Mouse (Mus musculus) cortical plate, adult 2 months (tissue): ENCODE measurements around the gene Nhej1. TPM values are rescaled to one million over a fixed set of nuclear protein-coding genes. Genes with fewer than 3 reads are reported as not detected.

ENCODE experiments used
- H3K27ac ChIP-seq: fragments of 200-500 bp; 2 replicates; pipeline ENCODE4 v1.5.1; 2012; ENCODE audit warnings: low read length, control low read depth, inconsistent platforms; ENCODE audit not compliant: insufficient read depth
- H3K4me1 ChIP-seq: fragments of 200-500 bp; 2 replicates; pipeline ENCODE4 v1.6.1; 2011; ENCODE audit warnings: low read length; ENCODE audit not compliant: control insufficient read depth, insufficient read depth
- H3K4me3 ChIP-seq: fragments of 200-500 bp; 2 replicates; pipeline ENCODE4 v1.5.1; 2011; ENCODE audit warnings: mild to moderate bottlenecking, low read length, control low read depth; ENCODE audit not compliant: insufficient read depth
- CTCF ChIP-seq: fragments of 200-500 bp; IDR thresholded peaks from 2 replicates; pipeline ENCODE4 v1.5.1; 2011; ENCODE audit warnings: mild to moderate bottlenecking, control low read depth, low read length; ENCODE audit not compliant: insufficient read depth; ENCODE audit errors: extremely low read depth
- POLR2A ChIP-seq: fragments of 200-500 bp; IDR thresholded peaks from 2 replicates; pipeline ENCODE4 v1.6.1; 2011; ENCODE audit warnings: mild to moderate bottlenecking, low read length, control low read depth; ENCODE audit not compliant: insufficient read depth; ENCODE audit errors: extremely low read depth
- polyA plus RNA-seq: library from polyadenylated mRNA; depleted of rRNA; stranded (reverse); fragments of >200 nt; gene quantifications from 2 replicates; pipeline ENCODE4 v1.2.3, GENCODE M21; 2012

The Nhej1 gene
- polyA plus RNA-seq, 1 experiment = 2.2 TPM

DNA sequence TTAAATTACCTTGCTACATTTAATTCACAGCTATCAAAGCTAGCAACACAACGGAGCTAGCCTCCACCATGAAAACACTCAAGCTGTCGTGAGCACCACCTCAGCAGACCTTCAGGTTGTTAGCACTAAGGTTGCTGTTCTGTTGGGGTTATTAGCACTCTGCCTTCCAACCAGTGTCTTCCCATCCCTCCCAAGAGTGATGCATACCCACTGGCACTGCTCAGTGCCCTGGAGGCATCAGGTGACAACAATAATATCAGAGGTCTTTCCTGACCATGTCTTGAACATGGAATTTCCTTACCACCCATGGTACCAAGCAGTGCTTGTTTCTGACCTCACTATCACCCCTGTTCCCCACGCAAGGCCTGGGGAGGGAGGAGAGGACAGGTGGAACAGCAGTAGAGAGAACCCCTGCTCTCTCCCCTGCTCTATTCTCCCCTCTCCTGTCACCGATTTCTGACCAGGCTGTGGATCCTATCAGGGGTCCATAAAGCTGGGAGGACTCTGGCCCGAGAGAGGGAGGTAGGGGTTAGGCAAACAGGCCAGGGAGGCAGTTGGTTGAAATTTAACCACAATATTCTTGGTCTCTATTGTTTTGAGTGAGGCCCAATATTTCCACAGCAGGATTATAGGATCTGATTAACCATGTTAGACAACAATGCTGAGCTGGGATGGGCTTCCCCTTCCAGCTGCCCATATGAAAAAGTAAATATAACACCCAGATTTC, 162.7 kb downstream of the Nhej1 start:
- Histone ChIP-seq H3K27ac (no peak overlapping the region), H3K4me1 (no peaks in the 10 kb centered on the region), H3K4me3 (no peak overlapping the region)
- no peak for TF ChIP-seq CTCF
- no peak for TF ChIP-seq POLR2A

DNA sequence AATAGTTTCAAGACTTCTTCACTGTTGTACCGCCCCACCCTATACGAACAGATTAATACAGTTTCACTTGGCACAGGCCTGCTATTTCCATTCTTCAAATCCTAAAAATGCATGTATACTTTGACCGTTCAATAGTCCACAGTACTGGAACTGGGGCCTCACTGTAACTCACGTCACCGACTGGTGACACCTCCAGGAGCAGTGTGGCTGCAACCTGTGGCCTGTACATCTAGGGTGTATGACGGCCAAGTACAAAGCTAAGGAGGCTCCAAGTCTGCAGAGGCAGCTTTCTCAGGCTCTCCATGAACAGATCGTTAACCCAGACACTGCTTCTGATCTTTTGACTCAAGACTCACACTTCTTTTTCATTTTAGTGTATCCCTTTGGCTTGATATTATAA, 163.3 kb downstream of the Nhej1 start:
- Histone ChIP-seq H3K27ac (no peak overlapping the region), H3K4me3 (no peak overlapping the region), H3K4me1 (no peaks in the 10 kb centered on the region)
- TF ChIP-seq POLR2A (no peak), CTCF (no peak)

DNA sequence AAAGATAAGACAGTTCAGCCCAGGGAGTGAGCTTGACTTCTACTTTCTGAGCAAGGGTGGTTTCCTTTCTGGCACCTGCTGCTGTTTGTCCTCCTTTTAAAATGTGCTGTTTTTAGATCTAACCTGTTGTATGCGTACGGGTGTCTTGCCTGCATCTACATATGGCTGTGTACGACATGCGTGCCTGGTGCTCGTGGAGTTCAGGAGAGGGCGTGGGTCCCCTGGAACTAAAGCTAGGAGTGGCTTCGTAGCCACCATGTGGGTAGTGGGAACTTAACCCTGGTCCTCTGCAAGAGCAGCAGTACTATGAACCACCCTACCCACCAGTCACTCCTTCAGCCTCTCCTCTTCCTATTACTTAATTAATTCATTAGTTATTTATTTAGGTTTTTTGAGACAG, 164.9 kb downstream of the Nhej1 start:
- no peaks in the 10 kb centered on the region for H3K4me1 ChIP-seq
- TF ChIP-seq POLR2A = no peak
- TF ChIP-seq CTCF = no peak
- H3K4me3 ChIP-seq = no peak overlapping the region
- no peak overlapping the region for H3K27ac ChIP-seq

DNA sequence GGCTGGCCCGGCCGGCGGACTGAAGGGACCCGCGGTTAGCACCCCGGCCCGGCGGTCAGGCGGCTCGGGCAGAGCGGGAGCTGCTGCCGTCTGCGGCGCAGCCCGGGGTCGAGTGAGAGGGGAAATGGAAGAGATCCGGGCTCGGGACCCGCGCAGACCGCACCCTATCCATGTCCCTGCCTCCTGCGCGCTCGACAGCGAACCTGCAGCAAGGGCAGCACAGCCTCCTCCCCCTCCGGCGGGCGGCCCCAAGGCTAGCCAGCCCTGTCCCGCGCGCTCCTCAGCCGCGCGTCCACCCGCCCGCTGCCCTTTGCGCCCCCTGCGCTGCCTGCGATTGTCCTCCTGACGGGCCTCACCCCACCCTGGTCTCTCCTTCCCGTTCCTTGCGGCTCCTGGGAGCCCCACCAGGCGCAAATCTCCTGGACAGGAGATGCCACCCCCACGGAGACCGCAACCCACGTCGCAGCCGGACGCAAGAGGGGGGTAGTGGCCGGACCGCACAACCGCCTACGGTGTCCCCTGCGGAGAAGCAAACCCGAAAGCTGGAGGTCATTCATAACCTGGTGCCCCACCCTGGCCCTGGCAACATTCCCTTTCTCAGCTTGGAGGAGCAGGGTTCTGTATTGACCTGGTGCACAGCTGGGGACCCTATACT, 173.3 kb downstream of the Nhej1 start, which contains the start of gene Ihh:
Gene Ihh (minus strand): TSS at position 117 of the 655 bp plus-strand sequence.
- H3K27ac ChIP-seq = no peak within 1 kb of the TSS
- H3K4me3 ChIP-seq = no peak within 1 kb of the TSS
- no peak for TF ChIP-seq POLR2A
- TF ChIP-seq CTCF = no peak
- no peaks in the 10 kb centered on the region for H3K4me1 ChIP-seq

GRCm38 (mm10) chr1:74950576-74951490, 174.2 kb downstream of the Nhej1 start:
- Histone ChIP-seq H3K4me3 (no peak overlapping the region), H3K27ac (no peak overlapping the region), H3K4me1 (no peaks in the 10 kb centered on the region)
- no peak for TF ChIP-seq POLR2A
- no peak for TF ChIP-seq CTCF

- Histone ChIP-seq H3K4me1 (no peaks in the 10 kb centered on the region), H3K27ac (no peak overlapping the region), H3K4me3 (no peak overlapping the region)
- TF ChIP-seq CTCF = no peak
- TF ChIP-seq POLR2A = no peak
Measured at GRCm38 (mm10) chr1:74950066-74950465, 174.9 kb downstream of the Nhej1 start.

GRCm38 (mm10) chr1:74949666-74950050, 175.3 kb downstream of the Nhej1 start:
- TF ChIP-seq POLR2A = no peak
- no peak for TF ChIP-seq CTCF
- Histone ChIP-seq H3K27ac (no peak overlapping the region), H3K4me3 (no peak overlapping the region), H3K4me1 (no peaks in the 10 kb centered on the region)

- no peak overlapping the region for H3K4me3 ChIP-seq
Measured at GRCm38 (mm10) chr1:74948784-74949665, 176.0 kb downstream of the Nhej1 start.

More at GRCm38 (mm10) chr1:74948784-74949665, 176.0 kb downstream of the Nhej1 start:
- no peaks in the 10 kb centered on the region for H3K4me1 ChIP-seq
- H3K27ac ChIP-seq = no peak overlapping the region
- no peak for TF ChIP-seq POLR2A
- peak; percentile 61 for TF ChIP-seq CTCF
